ENCODE assay signal across 22 mouse cellular contexts in the genomic region with DNA sequence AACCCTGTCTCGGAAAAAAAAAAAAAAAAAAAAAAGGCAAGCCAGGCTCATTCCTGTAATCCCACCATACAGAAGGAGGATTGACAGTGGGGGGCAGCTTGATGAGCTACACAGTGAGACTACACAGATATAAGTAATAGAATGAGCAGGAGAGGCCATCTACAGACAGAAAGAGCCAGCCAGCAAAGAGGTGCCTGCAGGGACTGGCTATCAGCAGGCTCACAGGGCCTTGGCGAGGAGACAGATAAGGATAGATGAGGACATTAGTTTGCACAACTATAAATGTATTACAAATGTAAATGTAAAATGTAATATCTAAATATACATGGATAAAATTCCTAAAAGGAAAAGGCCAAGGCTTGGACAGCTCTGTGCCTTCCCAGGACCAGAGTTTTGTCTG. TPM values are rescaled to one million over a fixed set of nuclear protein-coding genes. Genes with fewer than 3 reads are reported as not detected.
DNase-seq lines count a peak whose midpoint lies in the region; ATAC-seq and TF ChIP-seq lines count a peak whose summit lies in the region.
"Had no signal": no experiment of that assay in that cellular context is flagged by ENCODE, and none has a peak within 500 bp of the region (broad histone marks: within the 10 kb centered on the region; RNA-seq: fewer than 3 reads in every experiment).

No protein-coding gene starts in this region.

- no peak for TF ChIP-seq POLR2A in MEL (IDR thresholded peaks at IDR 0.05; ENCODE audit: control insufficient read depth in 1 of 2, insufficient read depth in 1 of 2, low read depth in 1 of 2, low read length in 2 of 2, poor library complexity in 1 of 2)

- no peak overlapping the region for H3K4me3 ChIP-seq in MEL (ENCODE audit: control insufficient read depth in 1 of 2, insufficient read depth in 1 of 2, low read depth in 2 of 2, low read length in 2 of 2)
- H3K4me3 ChIP-seq in liver, embryonic 14.5 days (ENCODE audit: insufficient read depth in 1 of 2, low read depth in 2 of 2, low read length in 2 of 2): no peak overlapping the region
- H3K4me3 ChIP-seq: embryonic facial prominence, embryonic 12.5 days; forebrain, embryonic 13.5 days; gastrocnemius, adult 2 months; hindbrain, embryonic 12.5 days had no signal

- H3K9me3 ChIP-seq in MEL (replicated peaks; ENCODE audit: insufficient read depth, low read length): no peaks in the 10 kb centered on the region
- H3K9me3 ChIP-seq in liver, embryonic 14.5 days (ENCODE audit: control insufficient read depth, low read length): no peaks in the 10 kb centered on the region; the same call in none of the 2 replicates
- H3K9me3 ChIP-seq: hindbrain, embryonic 12.5 days had no signal

- no peak for TF ChIP-seq CTCF in MEL (IDR thresholded peaks at IDR 0.05 in 2 of 3, conservative IDR thresholded peaks at IDR 0.05 in 1 of 3; ENCODE audit: control insufficient read depth in 1 of 3, insufficient read depth in 1 of 3, low read depth in 2 of 3, low read length in 3 of 3, poor library complexity in 1 of 3, severe bottlenecking in 1 of 3)
- no peak for TF ChIP-seq CTCF in liver, embryonic 14.5 days (IDR thresholded peaks at IDR 0.05; ENCODE audit: low read depth)

- peaks cover 0 to 3% of the 10 kb centered on the region in 2 experiments; a peak in 2 of 4 replicates for H3K36me3 ChIP-seq in MEL (ENCODE audit: control insufficient read depth in 1 of 2, insufficient read depth in 2 of 2, low read length in 2 of 2)
- no peaks in the 10 kb centered on the region for H3K36me3 ChIP-seq in liver, embryonic 14.5 days (replicated peaks; ENCODE audit: control insufficient read depth, insufficient read depth, low read depth)
- H3K36me3 ChIP-seq: embryonic facial prominence, embryonic 12.5 days; G1E; hindbrain, embryonic 12.5 days had no signal

- no peak overlapping the region for H3K9ac ChIP-seq in MEL (ENCODE audit: control insufficient read depth, low read depth, low read length, poor library complexity, severe bottlenecking)
- H3K9ac ChIP-seq in liver, embryonic 14.5 days (replicated peaks): no peak overlapping the region
- H3K9ac ChIP-seq: embryonic facial prominence, embryonic 12.5 days; forebrain, embryonic 13.5 days; forebrain, postnatal 0 days; hindbrain, embryonic 12.5 days had no signal

- no peaks in the 10 kb centered on the region for H3K79me2 ChIP-seq in MEL (ENCODE audit: control insufficient read depth, insufficient read depth, low read length, poor library complexity)

- 35% methylated on average over 2 of the region's 2 CpGs for WGBS in liver, embryonic 14.5 days (ENCODE audit: insufficient replicate concordance)

- H3K4me1 ChIP-seq in MEL (ENCODE audit: control insufficient read depth in 1 of 2, insufficient read depth in 2 of 2, low read length in 2 of 2): peaks cover 0 to 16% of the 10 kb centered on the region in 2 experiments; a peak in 3 of 4 replicates
- peaks cover 5 to 14% of the 10 kb centered on the region in 2 experiments; a peak in 3 of 4 replicates for H3K4me1 ChIP-seq in liver, embryonic 14.5 days (replicated peaks; ENCODE audit: control insufficient read depth in 2 of 2, insufficient read depth in 2 of 2, low read length in 1 of 2)
- H3K4me1 ChIP-seq: embryonic facial prominence, embryonic 12.5 days; forebrain, embryonic 13.5 days; hindbrain, embryonic 12.5 days had no signal

- TF ChIP-seq EP300 in MEL (IDR thresholded peaks at IDR 0.05; ENCODE audit: low read depth in 1 of 2, low read length in 2 of 2): peak; percentile 54 to 57; a peak in 3 of 4 replicates
- peak; percentile 70 for TF ChIP-seq EP300 in liver, embryonic 14.5 days (IDR thresholded peaks at IDR 0.05; ENCODE audit: low read depth)

- H3K27me3 ChIP-seq in MEL (ENCODE audit: control insufficient read depth in 1 of 2, insufficient read depth in 2 of 2, low read length in 2 of 2): no peaks in the 10 kb centered on the region
- no peaks in the 10 kb centered on the region for H3K27me3 ChIP-seq in liver, embryonic 14.5 days (ENCODE audit: control insufficient read depth, insufficient read depth, low read length)
- H3K27me3 ChIP-seq: embryonic facial prominence, embryonic 12.5 days; forebrain, embryonic 13.5 days; hindbrain, embryonic 12.5 days had no signal

- TF ChIP-seq RAD21 in MEL (IDR thresholded peaks at IDR 0.05; ENCODE audit: low read depth, low read length): no peak

- peak; percentile 78 for ATAC-seq in liver, embryonic 14.5 days (ENCODE audit: insufficient read depth)
- peak; percentile 76 for ATAC-seq in megakaryocyte progenitor cell, adult 5-6 weeks (replicated peaks; ENCODE audit: poor library complexity)
- ATAC-seq: CD4-positive, CD25-positive, alpha-beta regulatory T cell, adult 4 months; forebrain, embryonic 13.5 days; forebrain, postnatal 0 days; hindbrain, embryonic 16.5 days had no signal

- H3K4me2 ChIP-seq in liver, embryonic 14.5 days (ENCODE audit: low read depth): no peak overlapping the region
- H3K4me2 ChIP-seq: embryonic facial prominence, embryonic 12.5 days; forebrain, embryonic 13.5 days; hindbrain, embryonic 12.5 days had no signal

- H3K27ac ChIP-seq in MEL (ENCODE audit: control insufficient read depth, low read depth, low read length): no peak overlapping the region
- no peak overlapping the region for H3K27ac ChIP-seq in liver, embryonic 14.5 days
- H3K27ac ChIP-seq: embryonic facial prominence, embryonic 12.5 days; forebrain, embryonic 13.5 days; gastrocnemius, adult 2 months; hindbrain, embryonic 12.5 days had no signal

- DNase-seq in MEL (ENCODE audit: low read depth, low spot score) (no peak), liver (peak; percentile 62)
- no peak for DNase-seq in liver, embryonic 14.5 days (ENCODE audit: low read depth in 3 of 3, low spot score in 3 of 3)
- DNase-seq in cerebellum, adult 11-12 months: no peak
- no peak for DNase-seq in cerebellum, postnatal 4 days (ENCODE audit: low spot score in 2 of 2)
- DNase-seq in embryo, embryonic 10 days (ENCODE audit: low spot score): no peak
- DNase-seq: adrenal gland, postnatal 10 days; B cell, adult 2 months; cerebellum, adult 18-20 months; cerebellum, postnatal 10 days; forebrain, postnatal 0 days; gastrocnemius, adult 2 months; gastrocnemius, postnatal 25 days; heart, postnatal 10 days; heart, postnatal 4 days had no signal

TF ChIP-seq in MEL, 35 proteins besides CTCF, POLR2A, EP300 and RAD21:
- peak; percentile 34; the same call in 1 of the 2 replicates for TF ChIP-seq TAL1 (IDR thresholded peaks at IDR 0.05; ENCODE audit: low read length)
- 0 out of 2 replicates have a peak, but pooled peaks have one; percentile 31 for TF ChIP-seq ZNF384 (IDR thresholded peaks at IDR 0.05; ENCODE audit: low read depth, low read length)
- TF ChIP-seq TCF12 (IDR thresholded peaks at IDR 0.05; ENCODE audit: low read depth, low read length): peak; percentile 74
- TF ChIP-seq MAFK (IDR thresholded peaks at IDR 0.05; ENCODE audit: borderline replicate concordance, low read depth, low read length): no peak
- TF ChIP-seq MAX (IDR thresholded peaks at IDR 0.05; ENCODE audit: low read length): no peak
- TF ChIP-seq ETS1 (IDR thresholded peaks at IDR 0.05; ENCODE audit: low read depth, low read length): peak; percentile 31; the same call in 1 of the 2 replicates
- TF ChIP-seq GATA1 (IDR thresholded peaks at IDR 0.05; ENCODE audit: low read depth, low read length): peak; percentile 77
- no peak for TF ChIP-seq USF1 (IDR thresholded peaks at IDR 0.05; ENCODE audit: low read depth, low read length)
- no peak for TF ChIP-seq POLR2AphosphoS5 (IDR thresholded peaks at IDR 0.05; ENCODE audit: borderline replicate concordance, low read depth, low read length)
- TF ChIP-seq CHD1 (IDR thresholded peaks at IDR 0.05; ENCODE audit: low read depth, low read length): no peak
- TF ChIP-seq POLR2AphosphoS2 (IDR thresholded peaks at IDR 0.05; ENCODE audit: low read length): no peak

RNA-seq across cellular contexts. Expression of a gene that starts 21.0 kb away (rescaled TPM):
- 17.8 and 26.0 TPM in 2 replicates for total RNA-seq in MEL (2012; rRNA removed)
- polyA plus RNA-seq in MEL (2012; ENCODE audit: insufficient read depth in 1 of 2, insufficient read length in 2 of 2, low read depth in 1 of 2, low replicate concordance in 2 of 2, missing spikeins in 1 of 2): 10 to 100 TPM in 1 of 2 experiments, not detected in 1; 13.8 TPM
- 47.4 and 57.4 TPM in 2 replicates for polyA plus RNA-seq in liver, embryonic 14.5 days (2012; rRNA removed)
- polyA plus RNA-seq in liver, embryonic 14.5 days (2014; fragmentation: Nextera tagmentation; extraction: Ambion mirVana): 41.8 and 49.8 TPM in 2 replicates
- total RNA-seq in megakaryocyte progenitor cell, adult 5-6 weeks (2015): 1.1 and 1.4 TPM in 2 replicates
- 1.8 and 4.6 TPM in 2 replicates for total RNA-seq in megakaryocyte progenitor cell, adult 5-6 weeks (2017)

RNA-seq across cellular contexts. Expression of a gene that starts 39.3 kb away (rescaled TPM):
- 23.1 and 24.0 TPM in 2 replicates for total RNA-seq in MEL (2012; rRNA removed)
- 10 to 100 TPM; 37.1 to 44.3 TPM for polyA plus RNA-seq in MEL (2012; ENCODE audit: insufficient read depth in 1 of 2, insufficient read length in 2 of 2, low read depth in 1 of 2, low replicate concordance in 2 of 2, missing spikeins in 1 of 2)
- 7.2 and 9.1 TPM in 2 replicates for polyA plus RNA-seq in liver, embryonic 14.5 days (2012; rRNA removed)
- 5.8 and 6.2 TPM in 2 replicates for polyA plus RNA-seq in liver, embryonic 14.5 days (2014; fragmentation: Nextera tagmentation; extraction: Ambion mirVana)
- 53.7 and 59.9 TPM in 2 replicates for total RNA-seq in megakaryocyte progenitor cell, adult 5-6 weeks (2015)
- total RNA-seq in megakaryocyte progenitor cell, adult 5-6 weeks (2017): 41.1 and 43.2 TPM in 2 replicates
